Mouse (Mus musculus) hindlimb bud, embryonic 11.5 days (tissue): ENCODE data around the gene Rhof.

Experiments used
- DNase-seq: peaks from one replicate; pipeline ENCODE4 v3.0.0-alpha.2; 2012; ENCODE audit warnings: low read depth, low spot score; ENCODE audit errors: extremely low spot score

Rhof gene

DNA sequence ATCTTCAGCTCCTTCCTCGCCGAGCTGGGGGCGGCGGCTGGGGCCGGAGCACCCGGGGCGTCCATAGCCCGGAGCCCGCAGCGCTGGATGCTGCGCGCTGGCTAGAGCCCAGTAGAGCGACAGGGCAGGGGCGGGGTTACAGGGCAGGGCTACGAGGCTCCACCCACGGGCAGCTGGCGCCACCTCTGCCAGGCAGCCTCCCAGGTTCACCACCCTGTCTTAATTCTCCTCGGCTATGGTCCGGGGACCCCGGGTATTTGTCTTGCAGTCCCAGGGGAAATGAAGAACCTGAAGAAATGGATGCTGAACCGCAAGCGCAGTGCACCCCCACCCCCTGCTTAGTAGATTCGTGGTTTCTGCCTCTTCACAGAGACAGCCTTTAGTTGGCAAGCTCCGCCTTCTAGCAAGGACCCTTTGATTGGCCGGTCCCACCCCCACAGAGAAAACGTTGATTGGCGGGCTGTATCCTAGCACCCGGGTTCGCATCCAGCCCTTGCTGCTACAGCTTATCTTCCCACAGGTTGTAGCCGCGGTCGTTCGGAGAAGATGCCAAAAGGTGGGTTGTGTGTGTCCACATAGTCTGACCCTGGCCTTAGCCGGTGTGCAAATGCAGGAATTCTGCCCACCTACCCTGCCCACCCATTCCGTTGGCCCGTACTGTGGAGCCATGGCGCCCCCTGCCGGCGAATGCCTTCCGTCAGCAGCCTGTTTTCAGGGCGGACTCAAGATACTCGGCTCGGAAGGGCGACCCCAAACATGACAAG lies at the start of gene Rhof:
TSS of gene Rhof (minus strand) at position 385 of the 764 bp plus-strand sequence.
- DNase-seq: no peak

DNA sequence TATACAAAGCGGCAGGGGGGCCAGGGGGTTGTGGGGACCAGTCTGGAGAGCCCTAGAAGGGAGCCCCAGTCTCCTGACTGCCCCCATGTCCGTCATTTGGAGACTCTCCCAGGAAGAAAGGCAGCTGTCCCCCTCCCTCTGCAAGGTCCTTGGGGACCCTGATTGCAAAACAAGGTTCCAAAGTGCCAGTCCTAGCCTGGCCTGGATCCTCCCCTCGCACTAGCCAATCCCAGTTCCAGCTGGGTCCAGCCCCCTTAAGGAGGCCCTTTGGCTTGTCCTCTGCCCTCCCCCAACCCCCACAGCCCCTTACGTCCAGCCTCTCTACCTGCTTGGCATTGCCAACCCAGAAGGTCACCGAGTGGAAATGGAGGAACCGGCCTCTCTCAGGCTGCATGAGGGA lies 49.0 kb upstream of the Rhof start:
- no peak for DNase-seq

DNA sequence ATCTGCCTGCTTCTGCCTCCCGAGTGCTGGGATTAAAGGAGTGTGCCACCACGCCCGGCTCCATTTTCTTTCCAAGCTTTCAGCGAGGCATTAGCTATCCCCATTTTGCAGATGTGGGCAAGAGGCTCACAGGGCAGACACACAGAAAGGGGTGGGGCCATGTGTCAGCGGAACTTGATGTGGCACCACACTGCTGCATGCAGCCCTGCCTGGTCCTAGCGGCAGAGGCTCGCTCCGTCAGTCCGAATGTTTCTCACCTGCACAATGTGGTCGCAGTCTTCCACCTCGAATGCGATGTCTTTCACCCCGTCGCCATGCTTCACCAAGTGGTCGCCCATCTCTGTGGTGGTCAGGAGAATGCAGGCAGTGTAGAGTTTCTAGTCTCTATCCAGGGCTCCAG lies 47.9 kb upstream of the Rhof start:
- no peak for DNase-seq

DNA sequence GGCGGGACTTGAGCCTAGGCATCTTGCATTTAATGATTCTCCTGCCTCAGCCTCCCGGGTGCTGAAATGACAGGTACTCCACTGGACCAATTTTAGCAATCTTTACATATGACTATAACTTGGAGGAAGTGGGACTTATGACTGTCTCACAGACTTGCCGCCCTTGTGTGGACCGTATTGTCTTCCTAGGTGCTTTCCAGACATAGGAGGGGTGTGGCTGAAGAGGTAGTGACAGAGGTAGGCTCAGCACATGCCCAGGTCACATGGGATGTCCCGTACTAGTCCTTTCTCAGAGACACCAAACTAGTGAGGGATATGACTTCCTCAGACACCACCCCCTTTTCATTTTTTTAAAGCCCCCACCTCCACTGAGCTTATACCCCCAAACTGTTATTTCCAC lies 46.3 kb upstream of the Rhof start:
- DNase-seq: no peak

DNA sequence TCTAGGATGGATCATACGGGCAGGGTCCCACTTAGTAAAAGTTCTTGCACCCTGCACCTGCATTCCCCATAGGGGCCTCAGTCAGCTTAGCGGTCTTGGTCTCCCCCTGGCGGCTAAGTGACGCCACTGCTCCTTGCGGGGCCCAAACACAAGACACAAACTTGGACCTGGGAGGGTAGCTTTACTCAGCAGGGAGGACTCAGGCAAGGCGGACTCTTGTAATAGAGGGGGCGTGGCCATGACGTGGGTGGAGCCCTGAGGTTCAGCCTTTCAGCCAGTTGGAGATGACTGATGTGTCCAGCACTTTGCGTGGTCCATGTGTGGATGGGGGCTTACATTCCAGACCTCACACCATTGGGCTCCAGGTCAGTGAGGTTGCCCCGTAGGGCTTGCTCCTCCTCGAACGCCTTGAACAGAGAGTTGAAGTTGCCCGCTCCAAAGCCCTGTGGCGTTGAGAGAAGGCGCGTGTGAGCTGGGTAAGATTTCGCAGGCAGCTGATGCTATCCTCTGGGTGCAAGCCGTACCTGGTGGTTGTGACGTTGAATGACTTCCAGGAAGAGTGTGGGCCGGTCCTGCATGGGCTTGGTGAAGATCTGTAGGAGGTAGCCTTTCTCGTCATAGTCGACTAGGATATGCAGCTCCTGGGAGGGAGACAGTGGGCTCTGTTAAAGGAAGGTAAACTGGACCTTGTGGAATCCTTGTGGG lies 39.3 kb upstream of the Rhof start:
- peak; percentile 76 for DNase-seq

DNA sequence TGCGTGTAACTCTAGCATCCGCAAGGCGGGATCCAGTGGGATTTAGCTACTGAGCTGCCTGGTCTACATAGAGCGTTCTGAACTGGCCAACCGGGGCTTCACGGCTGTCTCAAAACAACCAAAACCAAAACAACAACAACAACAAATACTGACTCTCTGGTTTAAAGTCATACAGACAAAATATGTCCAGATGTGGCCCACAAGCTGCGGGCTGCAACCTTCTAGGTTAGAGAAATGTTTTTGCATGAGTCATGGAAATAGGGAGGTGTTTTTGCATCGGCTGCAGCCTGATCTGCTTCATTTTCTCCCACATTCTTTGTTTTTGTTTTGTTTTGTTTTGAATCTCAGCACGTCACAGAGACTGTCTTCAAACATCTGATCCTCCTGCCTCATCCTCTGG lies 37.9 kb upstream of the Rhof start:
- no peak for DNase-seq

DNA sequence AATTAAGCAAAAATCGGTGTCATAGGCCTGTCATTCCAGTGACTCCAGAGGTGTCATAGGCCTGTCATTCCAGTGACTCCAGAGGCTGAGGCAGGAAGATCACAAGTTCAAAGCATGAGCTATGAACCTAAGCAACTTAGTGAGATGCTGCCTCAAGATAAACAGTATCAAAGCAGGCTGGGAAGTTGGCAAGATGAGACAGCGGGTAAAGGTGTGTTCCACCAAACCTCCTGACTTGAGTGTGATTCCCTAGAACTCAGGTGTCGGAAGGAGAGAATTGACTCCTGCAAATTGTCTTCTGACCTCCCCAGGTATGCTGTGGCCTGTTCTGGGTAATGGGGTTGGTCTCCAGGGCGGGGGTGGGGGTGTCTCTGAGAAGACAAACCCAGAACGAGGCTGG lies 36.8 kb upstream of the Rhof start, which contains the start of gene Psmd9:
TSS of gene Psmd9 (plus strand) at position 130 of the 400 bp plus-strand sequence.
- DNase-seq: no peak

DNA sequence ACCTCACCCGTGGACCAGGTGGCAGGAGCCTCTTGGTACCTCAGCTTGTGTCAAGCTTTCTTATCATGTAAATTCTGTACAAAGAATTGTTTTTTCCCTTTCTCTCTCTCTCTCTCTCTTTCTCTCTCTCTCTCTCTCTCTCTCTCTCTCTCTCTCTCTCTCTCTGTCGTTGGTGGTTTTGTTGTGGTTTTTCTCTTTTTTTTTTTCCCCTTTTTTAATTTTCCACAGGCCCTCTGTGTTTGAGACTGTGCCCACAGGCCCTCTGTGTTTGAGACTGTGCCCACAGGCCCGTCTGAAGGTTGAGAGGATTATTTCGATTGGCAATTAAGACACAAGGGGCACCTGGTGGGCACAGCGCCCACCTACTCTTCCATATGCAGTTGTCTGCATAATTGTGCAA lies 35.1 kb upstream of the Rhof start:
- no peak for DNase-seq

DNA sequence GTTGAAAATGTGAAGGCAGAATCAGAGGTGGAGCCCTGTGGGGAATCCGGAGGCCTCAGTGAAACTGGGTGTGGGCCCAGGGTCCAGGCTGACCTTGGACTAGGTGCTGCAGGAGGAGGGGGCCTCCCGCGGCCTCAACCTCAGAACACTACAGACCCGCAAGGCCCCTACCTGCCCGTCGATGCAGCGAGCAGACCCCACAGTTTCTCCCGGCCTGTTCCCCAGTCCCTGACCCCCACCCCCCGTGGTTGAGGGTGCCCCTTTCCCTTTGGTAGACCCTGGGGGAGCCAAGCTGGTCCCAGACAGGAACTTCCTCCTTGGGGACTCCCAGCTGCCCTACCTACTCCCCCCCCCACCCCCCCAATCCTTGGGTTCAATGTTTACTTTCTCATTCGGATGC lies 33.9 kb upstream of the Rhof start:
- no peak for DNase-seq

DNA sequence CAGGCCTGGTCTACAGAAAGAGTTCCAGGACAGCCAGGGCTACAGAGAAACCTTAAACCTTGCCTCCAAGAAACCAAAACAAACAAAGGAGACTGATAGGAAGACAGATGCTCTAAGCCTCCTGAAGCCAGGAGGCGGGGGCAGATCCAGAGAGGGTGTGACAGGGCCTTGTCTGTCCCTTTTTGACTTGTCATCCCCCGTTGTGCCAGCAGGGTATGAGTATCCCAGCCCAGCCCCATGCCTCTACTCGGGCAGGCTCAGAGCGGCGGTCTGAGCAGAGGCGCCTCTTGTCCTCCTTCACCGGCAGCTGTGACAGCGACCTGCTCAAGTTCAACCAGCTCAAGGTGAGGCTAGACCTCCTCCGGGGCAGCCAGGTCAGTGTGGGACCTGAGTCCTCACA lies 30.4 kb upstream of the Rhof start:
- no peak for DNase-seq

DNA sequence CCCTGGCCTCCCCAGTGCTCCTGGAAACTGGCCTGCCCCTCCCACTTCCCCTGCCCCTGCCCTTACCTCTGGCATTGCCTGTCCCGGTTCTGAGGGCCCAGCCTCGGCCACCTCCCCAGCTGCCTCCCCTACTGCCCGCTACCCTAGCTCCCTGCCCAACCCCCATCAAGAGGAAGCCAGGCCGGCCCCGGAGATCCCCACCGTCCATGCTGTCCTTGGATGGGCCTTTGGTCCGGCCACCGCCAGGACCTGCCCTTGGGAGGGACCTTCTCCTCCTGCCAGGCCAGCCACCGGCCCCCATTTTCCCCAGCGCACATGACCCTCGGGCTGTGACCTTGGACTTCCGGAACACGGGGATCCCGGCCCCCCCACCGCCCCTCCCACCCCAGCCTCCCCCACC lies 27.8 kb upstream of the Rhof start:
- DNase-seq: no peak

DNA sequence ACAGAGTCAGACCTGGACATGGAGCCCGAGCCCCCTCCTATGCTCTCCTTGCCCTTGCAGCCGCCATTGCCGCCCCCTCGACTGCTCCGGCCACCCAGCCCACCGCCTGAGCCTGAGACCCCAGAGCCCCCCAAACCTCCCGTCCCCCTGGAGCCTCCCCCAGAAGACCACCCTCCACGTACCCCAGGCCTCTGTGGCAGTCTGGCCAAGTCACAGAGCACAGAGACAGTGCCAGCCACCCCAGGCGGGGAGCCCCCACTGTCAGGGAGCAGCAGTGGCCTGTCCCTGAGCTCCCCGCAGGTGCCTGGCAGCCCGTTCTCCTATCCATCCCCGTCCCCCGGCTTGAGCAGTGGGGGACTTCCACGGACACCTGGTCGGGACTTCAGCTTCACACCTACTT lies 27.4 kb upstream of the Rhof start:
- DNase-seq: no peak

DNA sequence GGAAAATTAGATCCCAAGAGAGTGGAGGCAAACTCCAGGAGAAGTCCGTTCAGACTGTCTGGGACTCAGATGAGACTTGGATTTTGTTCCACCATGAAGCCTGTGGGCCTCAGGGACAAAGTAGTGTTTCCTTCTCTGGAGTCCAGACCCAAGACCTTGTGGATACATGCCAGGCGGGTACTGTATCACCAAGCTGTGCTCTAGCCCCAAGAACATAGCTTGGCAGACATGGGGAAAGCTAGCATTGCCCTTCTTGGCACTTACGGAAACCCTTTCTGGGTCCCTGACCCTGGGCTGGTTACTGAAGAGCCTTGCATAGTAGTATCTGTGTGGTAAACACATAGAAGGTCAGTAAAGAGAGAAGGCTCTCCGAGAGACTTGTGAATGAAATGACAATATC lies 27.0 kb upstream of the Rhof start:
- no peak for DNase-seq

DNA sequence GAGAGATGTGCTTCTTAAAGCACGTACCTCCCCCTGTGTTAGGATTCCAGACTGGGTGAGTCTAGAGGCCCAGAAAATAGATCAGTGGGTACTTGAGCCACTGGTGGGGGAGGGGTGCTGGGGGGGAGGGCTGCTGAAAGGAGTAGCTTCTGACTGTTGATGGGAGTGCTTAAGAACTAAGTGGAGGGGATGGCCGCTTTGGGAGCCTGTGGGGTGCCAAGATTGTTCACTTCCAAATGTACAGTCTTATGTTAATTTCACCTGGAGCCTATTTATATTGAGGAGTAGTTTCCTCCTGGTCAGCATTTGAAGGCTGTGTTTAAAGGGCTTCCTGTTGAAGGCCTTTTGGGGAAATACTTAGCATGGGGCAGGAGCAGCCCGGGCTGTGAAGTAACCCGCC lies 25.5 kb upstream of the Rhof start:
- no peak for DNase-seq

DNA sequence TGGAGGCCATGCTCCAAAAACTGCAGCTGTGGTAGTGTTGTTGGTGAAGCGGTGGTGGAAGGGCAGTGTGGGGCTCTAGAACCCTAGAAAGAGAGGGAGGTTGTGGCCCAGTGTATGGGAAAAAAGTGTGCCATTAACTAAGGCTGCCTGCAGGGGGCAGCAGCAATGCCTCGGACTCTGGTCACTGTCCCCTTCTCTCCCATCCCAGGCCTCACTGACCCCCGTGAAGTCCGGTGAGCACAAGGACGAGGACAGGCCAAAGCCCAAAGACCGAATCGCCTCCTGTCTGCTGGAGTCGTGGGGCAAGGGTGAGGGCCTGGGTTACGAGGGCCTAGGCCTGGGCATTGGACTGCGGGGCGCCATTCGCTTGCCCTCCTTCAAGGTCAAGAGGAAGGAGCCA lies 24.3 kb upstream of the Rhof start:
- DNase-seq: no peak

DNA sequence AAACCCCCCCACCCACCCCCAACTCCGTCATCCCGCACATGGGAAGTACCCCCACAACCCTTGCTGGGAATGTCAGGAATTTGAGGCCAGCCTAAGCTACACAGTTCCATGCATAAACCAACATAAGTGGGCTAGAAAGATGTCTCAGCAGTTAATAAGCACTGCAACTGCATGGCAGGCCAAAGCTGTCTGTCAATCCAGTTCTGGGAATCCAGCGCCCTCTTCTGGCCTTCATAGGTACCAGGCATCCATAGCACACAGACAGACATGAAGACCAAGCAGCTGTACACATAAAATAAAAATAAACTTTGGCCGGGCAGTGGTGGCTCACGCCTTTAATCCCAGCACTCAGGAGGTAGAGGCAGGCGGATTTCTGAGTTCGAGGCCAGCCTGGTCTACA lies 22.9 kb upstream of the Rhof start:
- no peak for DNase-seq

DNA sequence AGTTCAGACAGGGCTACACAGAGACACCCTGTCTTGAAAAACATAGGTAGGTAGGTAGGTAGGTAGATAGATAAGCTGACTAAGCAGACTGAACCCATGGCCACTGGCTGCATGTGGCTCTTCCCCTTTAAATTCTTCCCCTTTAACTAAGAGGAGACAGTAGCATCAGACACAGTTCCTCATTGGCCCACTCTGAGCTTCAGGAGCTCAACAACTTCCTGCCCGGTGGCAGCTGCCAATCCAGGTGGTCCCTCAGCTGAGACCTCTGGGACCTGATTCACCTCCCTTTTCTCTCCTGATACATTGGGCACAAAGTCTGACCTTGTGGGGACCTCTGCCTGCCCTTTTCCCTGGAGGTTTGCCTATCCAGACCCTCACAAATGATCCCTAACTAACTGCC lies 20.4 kb upstream of the Rhof start:
- no peak for DNase-seq

DNA sequence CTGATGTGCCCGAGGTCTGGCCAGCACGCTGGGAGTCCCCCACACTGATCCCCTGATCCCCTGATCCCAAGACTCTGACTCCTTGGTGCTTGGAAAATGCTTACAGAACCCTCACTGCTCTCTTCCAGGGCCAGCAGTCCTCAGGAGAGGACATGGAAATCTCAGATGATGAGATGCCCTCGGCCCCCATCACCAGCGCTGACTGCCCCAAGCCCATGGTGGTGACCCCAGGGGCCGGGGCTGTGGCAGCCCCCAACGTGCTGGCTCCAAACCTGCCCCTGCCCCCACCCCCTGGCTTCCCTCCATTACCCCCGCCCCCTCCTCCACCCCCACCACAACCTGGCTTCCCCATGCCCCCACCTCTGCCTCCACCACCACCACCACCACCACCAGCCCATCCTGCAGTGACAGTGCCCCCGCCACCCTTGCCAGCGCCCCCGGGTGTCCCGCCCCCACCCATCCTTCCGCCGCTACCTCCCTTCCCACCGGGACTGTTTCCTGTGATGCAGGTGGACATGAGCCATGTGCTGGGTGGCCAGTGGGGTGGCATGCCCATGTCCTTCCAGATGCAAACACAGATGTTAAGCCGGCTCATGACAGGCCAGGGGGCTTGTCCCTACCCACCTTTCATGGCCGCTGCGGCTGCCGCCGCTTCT lies 19.3 kb upstream of the Rhof start:
- DNase-seq: no peak

DNA sequence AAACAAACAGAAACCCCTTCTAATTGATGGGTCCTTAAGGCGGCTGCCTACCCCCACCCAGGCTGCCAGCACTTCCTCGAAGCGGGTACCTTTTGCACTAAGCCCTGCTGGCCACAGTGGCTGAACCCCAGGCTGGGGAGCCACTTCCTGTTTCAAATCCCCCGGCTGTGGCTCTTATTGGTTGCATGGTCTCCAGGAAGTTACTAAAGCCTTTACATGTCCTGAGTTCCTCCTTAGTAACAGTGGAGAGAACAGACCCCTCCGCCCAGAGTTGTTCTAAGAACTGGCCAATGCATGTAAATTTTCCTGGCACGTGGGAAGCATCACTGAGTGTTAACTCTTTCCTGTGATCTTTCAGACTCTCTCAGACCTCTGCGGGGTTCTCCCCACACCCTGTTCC lies 18.6 kb upstream of the Rhof start:
- no peak for DNase-seq

DNA sequence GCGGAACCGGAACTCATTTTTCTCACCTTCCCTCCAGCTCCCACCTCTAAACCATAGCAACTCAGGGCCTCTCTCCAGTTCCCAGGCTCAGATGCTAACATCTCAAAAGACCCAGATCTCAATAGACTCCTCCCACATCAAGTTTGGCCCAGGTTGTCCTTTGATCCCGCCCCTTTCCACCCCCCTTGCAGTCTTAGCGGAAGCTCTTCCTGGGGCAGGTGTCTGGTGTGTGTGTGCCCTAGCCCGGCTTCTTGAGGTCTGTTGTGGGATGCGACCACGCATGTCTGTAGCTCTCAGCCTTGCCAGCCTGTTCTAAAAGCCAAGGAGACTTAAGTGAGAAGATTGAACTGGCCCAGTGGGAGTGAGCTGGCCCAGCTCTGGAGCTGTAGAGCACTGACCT lies 18.1 kb upstream of the Rhof start:
- DNase-seq: no peak

DNA sequence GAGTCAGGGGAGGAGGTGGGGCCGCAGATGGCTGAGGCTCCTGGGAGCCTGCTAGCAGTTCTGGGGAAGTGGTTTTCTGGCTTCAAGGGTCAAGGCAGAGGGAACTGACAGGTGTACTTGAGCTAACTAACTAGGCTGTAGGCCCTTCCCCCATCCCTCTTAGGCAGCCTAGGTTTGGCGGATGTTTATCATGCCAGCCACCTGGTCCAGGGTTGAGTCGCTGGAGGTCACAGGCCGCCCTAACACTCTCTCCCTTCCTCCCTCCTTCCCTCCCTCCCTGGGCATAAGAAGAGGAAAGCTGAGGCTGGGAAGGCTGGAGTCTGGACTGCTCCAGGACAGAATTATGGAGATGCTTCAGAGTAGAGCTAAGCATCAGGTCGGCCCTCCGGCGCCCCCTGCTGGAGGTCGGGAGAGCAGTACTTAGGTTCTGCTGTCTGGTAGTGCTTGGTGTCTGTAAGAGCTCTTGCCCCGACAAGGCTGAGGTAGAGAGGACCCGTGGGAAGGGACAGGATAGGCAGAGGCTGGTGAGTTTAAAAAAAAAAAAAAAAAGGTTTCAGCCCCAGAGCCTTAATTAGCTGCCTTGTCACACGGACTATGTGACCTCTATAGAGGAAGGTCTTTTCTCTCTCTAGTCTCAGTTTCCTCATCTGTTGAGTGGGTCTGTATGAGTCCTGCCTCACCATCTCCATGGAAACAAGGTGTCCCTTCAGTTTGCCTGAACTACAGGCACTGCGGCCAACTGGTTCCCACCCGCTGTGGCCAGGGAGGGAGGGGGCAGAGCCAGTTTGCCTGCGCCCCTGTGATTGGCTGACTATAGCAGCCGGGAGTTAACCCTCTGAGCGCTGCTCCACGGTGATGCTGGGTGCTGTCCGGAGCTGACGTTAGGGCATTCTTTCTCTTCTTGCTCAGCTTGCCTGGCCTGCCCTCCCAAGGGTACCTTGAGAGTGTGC lies 17.2 kb upstream of the Rhof start:
- no peak for DNase-seq
